Mouse (Mus musculus) MEL (cell line): ENCODE results near the gene Slc16a3.

Experiments
- CTCF ChIP-seq, 3 experiments: IDR thresholded peaks in 2 of 3; conservative IDR thresholded peaks in 1 of 3; 2 replicates each; pipeline ENCODE4 v1.5.1; 2011 to 2012; ENCODE audit warnings: low read length in 3 of 3, low read depth in 2 of 3, mild to moderate bottlenecking in 2 of 3, improper control_type of control experiment in 1 of 3, inconsistent platforms in 1 of 3, mixed read lengths in 1 of 3, moderate library complexity in 1 of 3; ENCODE audit not compliant: control insufficient read depth in 1 of 3, insufficient read depth in 1 of 3, poor library complexity in 1 of 3, severe bottlenecking in 1 of 3
- E2F4 ChIP-seq: IDR thresholded peaks from 2 replicates; pipeline ENCODE4 v1.6.1; 2011; ENCODE audit warnings: low read depth, low read length, improper control_type of control experiment, borderline replicate concordance
- ELF1 ChIP-seq: IDR thresholded peaks from 2 replicates; pipeline ENCODE4 v1.6.1; 2014; ENCODE audit warnings: low read depth, mild to moderate bottlenecking, inconsistent platforms, low read length, improper control_type of control experiment, moderate library complexity
- EP300 ChIP-seq, 2 experiments: IDR thresholded peaks; 2 replicates each; pipeline ENCODE4 v1.6.1; 2011; ENCODE audit warnings: improper control_type of control experiment in 2 of 2, low read length in 2 of 2, low read depth in 1 of 2, mild to moderate bottlenecking in 1 of 2
- HCFC1 ChIP-seq: IDR thresholded peaks from 2 replicates; pipeline ENCODE4 v1.6.1; 2012; ENCODE audit warnings: low read depth, mild to moderate bottlenecking, inconsistent platforms, low read length, improper control_type of control experiment, moderate library complexity
- MAFK ChIP-seq: IDR thresholded peaks from 2 replicates; pipeline ENCODE4 v1.6.1; 2011; ENCODE audit warnings: low read depth, mild to moderate bottlenecking, low read length, improper control_type of control experiment, borderline replicate concordance
- POLR2A ChIP-seq, 2 experiments: IDR thresholded peaks; 2 replicates each; pipeline ENCODE4 v1.6.1; 2011 to 2012; ENCODE audit warnings: low read length in 2 of 2, mild to moderate bottlenecking in 2 of 2, control low read depth in 1 of 2, improper control_type of control experiment in 1 of 2, low read depth in 1 of 2, moderate library complexity in 1 of 2; ENCODE audit not compliant: control insufficient read depth in 1 of 2, insufficient read depth in 1 of 2, poor library complexity in 1 of 2
- TAL1 ChIP-seq: IDR thresholded peaks from 2 replicates; pipeline ENCODE4 v1.6.1; 2012; ENCODE audit warnings: mild to moderate bottlenecking, inconsistent platforms, low read length, moderate library complexity, mixed read lengths
- UBTF ChIP-seq: IDR thresholded peaks from 2 replicates; pipeline ENCODE4 v1.6.1; 2012; ENCODE audit warnings: low read depth, mild to moderate bottlenecking, inconsistent platforms, low read length, improper control_type of control experiment, moderate library complexity, borderline replicate concordance; ENCODE audit not compliant: insufficient read depth
- USF1 ChIP-seq: IDR thresholded peaks from 2 replicates; pipeline ENCODE4 v1.6.1; 2014; ENCODE audit warnings: low read depth, mild to moderate bottlenecking, inconsistent platforms, low read length, improper control_type of control experiment, moderate library complexity
- USF2 ChIP-seq, 2 experiments: IDR thresholded peaks; 2 replicates each; pipeline ENCODE4 v1.6.1; 2011 to 2012; ENCODE audit warnings: improper control_type of control experiment in 2 of 2, low read length in 2 of 2, borderline replicate concordance in 1 of 2, inconsistent platforms in 1 of 2, low read depth in 1 of 2, mild to moderate bottlenecking in 1 of 2; ENCODE audit not compliant: insufficient read depth in 1 of 2
- ZMIZ1 ChIP-seq: IDR thresholded peaks from 2 replicates; pipeline ENCODE4 v1.6.1; 2012; ENCODE audit warnings: low read depth, mild to moderate bottlenecking, inconsistent platforms, low read length, improper control_type of control experiment, moderate library complexity
- ZNF384 ChIP-seq: IDR thresholded peaks from 2 replicates; pipeline ENCODE4 v1.6.1; 2012; ENCODE audit warnings: low read depth, mild to moderate bottlenecking, inconsistent platforms, low read length, improper control_type of control experiment

DNA sequence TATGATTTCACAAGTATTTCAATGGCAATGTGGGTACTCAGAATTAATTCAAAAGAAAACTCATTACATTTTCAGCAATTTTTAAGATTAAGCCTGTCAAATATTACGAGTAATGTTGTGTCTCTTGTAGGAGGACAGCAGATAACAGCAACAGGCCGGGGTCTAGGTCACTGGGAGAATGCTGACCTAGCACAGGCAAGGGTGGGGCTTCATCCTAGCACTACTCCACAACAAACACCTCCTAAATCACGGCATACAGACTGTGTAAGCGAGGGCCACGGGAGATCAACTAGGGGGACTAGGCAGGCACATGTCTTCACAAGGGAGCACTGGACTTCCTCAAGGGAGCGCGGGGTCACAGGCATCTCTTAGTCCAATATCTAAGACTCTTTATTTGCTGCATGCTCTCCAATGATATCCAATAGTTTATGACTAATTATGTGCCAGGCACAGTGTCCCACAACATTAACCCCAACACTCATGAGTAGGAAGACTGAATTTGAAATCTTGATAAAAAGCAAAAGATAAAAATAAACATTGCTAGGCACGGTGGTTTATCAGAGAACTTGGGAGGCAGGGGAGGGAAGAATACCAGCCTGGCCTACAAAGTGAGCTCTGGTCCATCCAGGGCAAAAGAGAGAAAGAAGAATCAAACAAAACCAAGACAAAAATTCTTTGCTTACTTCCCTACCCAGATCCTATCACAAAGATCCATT lies 31.6 kb downstream of the Slc16a3 start:
- TF ChIP-seq MAFK = 0 out of 2 replicates have a peak, but pooled peaks have one; percentile 13
- TF ChIP-seq POLR2A (IDR thresholded peaks at IDR 0.05; ENCODE audit: control insufficient read depth in 1 of 2, insufficient read depth in 1 of 2, low read depth in 1 of 2, low read length in 2 of 2, poor library complexity in 1 of 2) = no peak
- no peak for TF ChIP-seq UBTF
- TF ChIP-seq ZNF384 = no peak
- TF ChIP-seq ELF1 = no peak
- no peak for TF ChIP-seq TAL1
- TF ChIP-seq E2F4 = no peak
- TF ChIP-seq HCFC1 = no peak
- TF ChIP-seq CTCF (IDR thresholded peaks at IDR 0.05 in 2 of 3, conservative IDR thresholded peaks at IDR 0.05 in 1 of 3; ENCODE audit: control insufficient read depth in 1 of 3, insufficient read depth in 1 of 3, low read depth in 2 of 3, low read length in 3 of 3, poor library complexity in 1 of 3, severe bottlenecking in 1 of 3) = no peak
- no peak for TF ChIP-seq USF1
- no peak for TF ChIP-seq ZMIZ1
- TF ChIP-seq EP300 (IDR thresholded peaks at IDR 0.05; ENCODE audit: low read depth in 1 of 2, low read length in 2 of 2) = no peak
- TF ChIP-seq USF2 (IDR thresholded peaks at IDR 0.05; ENCODE audit: borderline replicate concordance in 1 of 2, insufficient read depth in 1 of 2, low read depth in 1 of 2, low read length in 2 of 2) = no peak
